Mouse (Mus musculus): ENCODE measurements at regions not wholly inside any gene's neighbourhood (a gene's known extent, or its start where the extent isn't known, plus 50 kb on each side); places are given as distances from the start of the nearest gene placed in this dataset.

GRCm38 (mm10) chr16:75384526-75385222 lies 201.2 kb downstream of the Lipi start:
- H3K9ac ChIP-seq, result no peak overlapping the region
- TF ChIP-seq CTCF (IDR thresholded peaks at IDR 0.05; ENCODE audit: low read depth), result no peak
- H3K27ac ChIP-seq (ENCODE audit: low read depth), result no peak overlapping the region
- no peak for ATAC-seq (ENCODE audit: insufficient read depth)
- H3K36me3 ChIP-seq (ENCODE audit: insufficient read depth), result no peaks in the 10 kb centered on the region
- no peaks in the 10 kb centered on the region for H3K9me3 ChIP-seq (ENCODE audit: low read depth, low read length)
- no peaks in the 10 kb centered on the region for H3K4me1 ChIP-seq (ENCODE audit: insufficient read depth)
- no peak overlapping the region for H3K4me2 ChIP-seq
- H3K27me3 ChIP-seq (ENCODE audit: insufficient read depth, low read length), result no peaks in the 10 kb centered on the region
- no peak for DNase-seq
- H3K4me3 ChIP-seq (ENCODE audit: low read depth, low read length), result no peak overlapping the region
- WGBS, result 77% methylated on average over 6 of the region's 6 CpGs

GRCm38 (mm10) chr16:75381191-75381590 lies 204.7 kb downstream of the Lipi start:
- ATAC-seq (ENCODE audit: insufficient read depth) (no peak), DNase-seq (no peak)
- Histone ChIP-seq H3K27ac (ENCODE audit: low read depth) (no peak overlapping the region), H3K4me2 (no peak overlapping the region), H3K27me3 (ENCODE audit: insufficient read depth, low read length) (no peaks in the 10 kb centered on the region), H3K9ac (no peak overlapping the region), H3K9me3 (ENCODE audit: low read depth, low read length) (no peaks in the 10 kb centered on the region), H3K36me3 (ENCODE audit: insufficient read depth) (no peaks in the 10 kb centered on the region), H3K4me3 (ENCODE audit: low read depth, low read length) (no peak overlapping the region), H3K4me1 (ENCODE audit: insufficient read depth) (no peaks in the 10 kb centered on the region)
- peak; percentile 14; the same call in 1 of the 2 replicates for TF ChIP-seq CTCF (IDR thresholded peaks at IDR 0.05; ENCODE audit: low read depth)
- 48% methylated on average over 1 of the region's 1 CpGs for WGBS

GRCm38 (mm10) chr16:75369700-75370099 lies 216.2 kb downstream of the Lipi start:
- no peak overlapping the region for H3K27ac ChIP-seq (ENCODE audit: low read depth)
- DNase-seq (no peak), ATAC-seq (ENCODE audit: insufficient read depth) (no peak)
- TF ChIP-seq CTCF (IDR thresholded peaks at IDR 0.05; ENCODE audit: low read depth), result no peak
- no peaks in the 10 kb centered on the region for H3K9me3 ChIP-seq (ENCODE audit: low read depth, low read length)
- no peak overlapping the region for H3K9ac ChIP-seq
- H3K27me3 ChIP-seq (ENCODE audit: insufficient read depth, low read length), result no peaks in the 10 kb centered on the region
- no peak overlapping the region for H3K4me2 ChIP-seq
- no peak overlapping the region for H3K4me3 ChIP-seq (ENCODE audit: low read depth, low read length)
- H3K36me3 ChIP-seq (ENCODE audit: insufficient read depth), result no peaks in the 10 kb centered on the region
- 61% methylated on average over 5 of the region's 5 CpGs for WGBS
- no peaks in the 10 kb centered on the region for H3K4me1 ChIP-seq (ENCODE audit: insufficient read depth)

GRCm38 (mm10) chr16:75366727-75367126 lies 219.1 kb downstream of the Lipi start:
- 78% methylated on average over 4 of the region's 4 CpGs for WGBS

GRCm38 (mm10) chr16:75365361-75365994 lies 220.4 kb downstream of the Lipi start:
- ATAC-seq (ENCODE audit: insufficient read depth) (no peak), DNase-seq (no peak)
- 54% methylated on average over 8 of the region's 8 CpGs for WGBS
- H3K4me3 ChIP-seq (ENCODE audit: low read depth, low read length), result no peak overlapping the region
- H3K4me2 ChIP-seq, result no peak overlapping the region
- H3K36me3 ChIP-seq (ENCODE audit: insufficient read depth), result no peaks in the 10 kb centered on the region
- H3K9ac ChIP-seq, result no peak overlapping the region
- no peaks in the 10 kb centered on the region for H3K4me1 ChIP-seq (ENCODE audit: insufficient read depth)
- no peak for TF ChIP-seq CTCF (IDR thresholded peaks at IDR 0.05; ENCODE audit: low read depth)
- no peak overlapping the region for H3K27ac ChIP-seq (ENCODE audit: low read depth)
- H3K9me3 ChIP-seq (ENCODE audit: low read depth, low read length), result no peaks in the 10 kb centered on the region
- no peaks in the 10 kb centered on the region for H3K27me3 ChIP-seq (ENCODE audit: insufficient read depth, low read length)

More at GRCm38 (mm10) chr16:75366727-75367126, 219.1 kb downstream of the Lipi start:
- H3K27ac ChIP-seq (ENCODE audit: low read depth), result no peak overlapping the region
- H3K4me1 ChIP-seq (ENCODE audit: insufficient read depth), result no peaks in the 10 kb centered on the region
- no peak overlapping the region for H3K4me3 ChIP-seq (ENCODE audit: low read depth, low read length)
- no peak overlapping the region for H3K9ac ChIP-seq
- DNase-seq (no peak), ATAC-seq (ENCODE audit: insufficient read depth) (no peak)
- H3K4me2 ChIP-seq, result no peak overlapping the region
- H3K36me3 ChIP-seq (ENCODE audit: insufficient read depth), result no peaks in the 10 kb centered on the region
- no peaks in the 10 kb centered on the region for H3K9me3 ChIP-seq (ENCODE audit: low read depth, low read length)
- no peaks in the 10 kb centered on the region for H3K27me3 ChIP-seq (ENCODE audit: insufficient read depth, low read length)
- TF ChIP-seq CTCF (IDR thresholded peaks at IDR 0.05; ENCODE audit: low read depth), result no peak

- no peaks in the 10 kb centered on the region for H3K4me1 ChIP-seq (ENCODE audit: insufficient read depth)
- H3K36me3 ChIP-seq (ENCODE audit: insufficient read depth), result no peaks in the 10 kb centered on the region
- no peaks in the 10 kb centered on the region for H3K9me3 ChIP-seq (ENCODE audit: low read depth, low read length)
- H3K4me2 ChIP-seq, result no peak overlapping the region
- H3K4me3 ChIP-seq (ENCODE audit: low read depth, low read length), result no peak overlapping the region
- 68% methylated on average over 4 of the region's 4 CpGs for WGBS
- H3K27ac ChIP-seq (ENCODE audit: low read depth), result no peak overlapping the region
- H3K9ac ChIP-seq, result no peak overlapping the region
- DNase-seq (peak; percentile 51), ATAC-seq (ENCODE audit: insufficient read depth) (no peak)
- H3K27me3 ChIP-seq (ENCODE audit: insufficient read depth, low read length), result no peaks in the 10 kb centered on the region
- TF ChIP-seq CTCF (IDR thresholded peaks at IDR 0.05; ENCODE audit: low read depth), result peak; percentile 47
These were observed 223.8 kb downstream of the Lipi start for GRCm38 (mm10) chr16:75362095-75362494.

- no peaks in the 10 kb centered on the region for H3K36me3 ChIP-seq (ENCODE audit: insufficient read depth)
- WGBS, result 80% methylated on average over 4 of the region's 4 CpGs
- H3K27ac ChIP-seq (ENCODE audit: low read depth), result no peak overlapping the region
- no peaks in the 10 kb centered on the region for H3K9me3 ChIP-seq (ENCODE audit: low read depth, low read length)
- TF ChIP-seq CTCF (IDR thresholded peaks at IDR 0.05; ENCODE audit: low read depth), result no peak
- H3K4me3 ChIP-seq (ENCODE audit: low read depth, low read length), result no peak overlapping the region
- no peak for ATAC-seq (ENCODE audit: insufficient read depth)
- no peak for DNase-seq
- no peak overlapping the region for H3K9ac ChIP-seq
- no peak overlapping the region for H3K4me2 ChIP-seq
- no peaks in the 10 kb centered on the region for H3K4me1 ChIP-seq (ENCODE audit: insufficient read depth)
- no peaks in the 10 kb centered on the region for H3K27me3 ChIP-seq (ENCODE audit: insufficient read depth, low read length)
These were observed 225.1 kb downstream of the Lipi start for GRCm38 (mm10) chr16:75360791-75361190.

Measured in lung, embryonic 14.5 days (tissue).